Mouse (Mus musculus) kidney, adult 2 months (tissue): ENCODE results near the gene Tubb4a.

ENCODE experiments used
- CTCF ChIP-seq: fragments of 200-500 bp; conservative IDR thresholded peaks from 2 replicates; pipeline ENCODE4 v1.5.1; 2011; ENCODE audit warnings: low read depth, mild to moderate bottlenecking, control low read depth, low read length, moderate library complexity, mixed read lengths; ENCODE audit not compliant: insufficient read depth, insufficient read length
- POLR2A ChIP-seq: fragments of 200-500 bp; IDR thresholded peaks from one replicate; pipeline ENCODE4 v1.6.1; 2011; ENCODE audit warnings: low read depth, low read length, control low read depth

DNA sequence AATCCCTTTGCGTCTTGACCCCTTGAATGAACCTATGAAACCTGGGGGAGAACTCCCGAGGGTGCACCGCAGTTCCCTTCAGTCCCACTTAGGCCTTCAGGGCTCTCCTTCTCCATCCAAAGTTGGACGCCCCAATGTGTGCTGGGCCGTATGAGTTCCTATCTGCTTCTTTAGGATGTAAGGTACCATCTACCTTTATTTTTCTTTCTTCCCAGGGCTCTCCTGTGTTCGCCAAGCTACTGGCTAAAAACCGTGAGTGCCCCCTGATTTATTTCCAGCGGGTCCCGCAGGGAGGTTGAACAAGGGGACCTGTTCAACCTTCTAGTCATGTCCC is 18.4 kb upstream of the Tubb4a start:
- no peak for TF ChIP-seq POLR2A
- TF ChIP-seq CTCF = no peak
